Mouse (Mus musculus) forebrain, postnatal 0 days (tissue): ENCODE measurements around the gene Wwox. TPM values are rescaled to one million over a fixed set of nuclear protein-coding genes. Genes with fewer than 3 reads are reported as not detected.

Experiments
- ATAC-seq: fragments of 200-750 bp; cut with Nextera tagmentation; 2 replicates; pipeline ENCODE4 v1.8.0; 2017; ENCODE audit warnings: mild to moderate bottlenecking, moderate library complexity
- DNase-seq: peaks from one replicate; pipeline ENCODE4 v3.0.0-alpha.2; 2015
- H3K27ac ChIP-seq: fragments of 300-500 bp; sonication (generic); 2 replicates; pipeline ENCODE4 v1.5.1; 2014; ENCODE audit warnings: low read depth, mild to moderate bottlenecking, antibody characterized with exemption, low read length, moderate library complexity, mixed read lengths
- H3K27me3 ChIP-seq: fragments of 300-500 bp; sonication (generic); 2 replicates; pipeline ENCODE4 v1.6.1; 2014; ENCODE audit warnings: mild to moderate bottlenecking, low read length, mixed read lengths; ENCODE audit not compliant: insufficient read depth
- H3K36me3 ChIP-seq: fragments of 300-500 bp; sonication (generic); 2 replicates; pipeline ENCODE4 v1.6.1; 2014; ENCODE audit warnings: mild to moderate bottlenecking, moderate library complexity; ENCODE audit not compliant: insufficient read depth
- H3K4me1 ChIP-seq: fragments of 300-500 bp; sonication (generic); 2 replicates; pipeline ENCODE4 v1.6.1; 2014; ENCODE audit warnings: antibody characterized with exemption; ENCODE audit not compliant: insufficient read depth
- H3K4me2 ChIP-seq: fragments of 300-500 bp; sonication (generic); 2 replicates; pipeline ENCODE4 v1.6.1; 2014; ENCODE audit warnings: low read depth, mild to moderate bottlenecking, moderate library complexity
- H3K4me3 ChIP-seq: fragments of 300-500 bp; sonication (generic); 2 replicates; pipeline ENCODE4 v1.5.1; 2014; ENCODE audit warnings: low read depth, low read length, mixed read lengths
- H3K9ac ChIP-seq: fragments of 300-500 bp; sonication (generic); 2 replicates; pipeline ENCODE4 v1.6.1; 2014; ENCODE audit warnings: mild to moderate bottlenecking
- H3K9me3 ChIP-seq: fragments of 300-500 bp; sonication (generic); 2 replicates; pipeline ENCODE4 v1.6.1; 2016; ENCODE audit warnings: low read length
- CTCF ChIP-seq: sonication (generic); IDR thresholded peaks from 2 replicates; pipeline ENCODE4 v1.5.1; 2016; ENCODE audit warnings: antibody characterized with exemption, control low read depth, low read depth
- WGBS: fragments of 180-500 bp; shearing (Covaris S2); extraction: QIAGEN DNeasy Blood & Tissue Kit; methylation state at CpG from one replicate; pipeline ENCODE4 v1.1.7; 2014; 5-methylcytosine and 5-hydroxymethylcytosine counted together
- polyA plus RNA-seq: library from polyadenylated mRNA; unstranded; fragments of >200 nt; fragmentation: Nextera tagmentation; extraction: Ambion mirVana; gene quantifications from 2 replicates; pipeline ENCODE4 v1.2.1, GENCODE M21; 2015
- total RNA-seq: library from RNA; depleted of rRNA; stranded (reverse); fragments of >200 nt; gene quantifications from 2 replicates; pipeline ENCODE4 v1.2.3, GENCODE M21; 2014

Gene Wwox
- total and polyA plus RNA-seq, 2 experiments from 2014 or later: 13.2 to 17.3 TPM

DNA sequence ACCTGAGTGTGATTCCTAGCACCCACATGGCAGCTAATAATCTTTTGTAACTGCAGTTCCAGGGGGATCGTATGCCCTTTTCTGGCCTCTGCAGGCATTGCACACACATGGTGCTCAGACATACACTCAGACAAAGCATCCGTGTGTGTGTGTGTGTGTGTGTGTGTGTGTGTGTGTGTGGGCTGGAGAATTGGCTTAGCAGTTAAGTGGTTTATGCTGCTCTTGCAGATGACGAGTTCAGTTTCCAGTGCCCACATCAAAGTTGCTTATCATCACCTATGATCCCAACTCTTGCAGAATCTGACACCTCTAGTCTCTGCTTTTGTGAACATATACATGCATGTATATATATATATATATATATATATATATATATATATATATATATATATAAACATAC, 448.9 kb downstream of the Wwox start:
- no peak for TF ChIP-seq CTCF
- Histone ChIP-seq H3K4me1 (peaks cover 10% of the 10 kb centered on the region; the same call in 1 of the 2 replicates), H3K9me3 (no peaks in the 10 kb centered on the region), H3K36me3 (no peaks in the 10 kb centered on the region), H3K27me3 (peaks cover 8% of the 10 kb centered on the region), H3K4me2 (no peak overlapping the region), H3K9ac (no peak overlapping the region), H3K27ac (no peak overlapping the region), H3K4me3 (no peak overlapping the region)
- DNase-seq: no peak
- 93% methylated on average over 3 of the region's 3 CpGs for WGBS
- no peak for ATAC-seq

DNA sequence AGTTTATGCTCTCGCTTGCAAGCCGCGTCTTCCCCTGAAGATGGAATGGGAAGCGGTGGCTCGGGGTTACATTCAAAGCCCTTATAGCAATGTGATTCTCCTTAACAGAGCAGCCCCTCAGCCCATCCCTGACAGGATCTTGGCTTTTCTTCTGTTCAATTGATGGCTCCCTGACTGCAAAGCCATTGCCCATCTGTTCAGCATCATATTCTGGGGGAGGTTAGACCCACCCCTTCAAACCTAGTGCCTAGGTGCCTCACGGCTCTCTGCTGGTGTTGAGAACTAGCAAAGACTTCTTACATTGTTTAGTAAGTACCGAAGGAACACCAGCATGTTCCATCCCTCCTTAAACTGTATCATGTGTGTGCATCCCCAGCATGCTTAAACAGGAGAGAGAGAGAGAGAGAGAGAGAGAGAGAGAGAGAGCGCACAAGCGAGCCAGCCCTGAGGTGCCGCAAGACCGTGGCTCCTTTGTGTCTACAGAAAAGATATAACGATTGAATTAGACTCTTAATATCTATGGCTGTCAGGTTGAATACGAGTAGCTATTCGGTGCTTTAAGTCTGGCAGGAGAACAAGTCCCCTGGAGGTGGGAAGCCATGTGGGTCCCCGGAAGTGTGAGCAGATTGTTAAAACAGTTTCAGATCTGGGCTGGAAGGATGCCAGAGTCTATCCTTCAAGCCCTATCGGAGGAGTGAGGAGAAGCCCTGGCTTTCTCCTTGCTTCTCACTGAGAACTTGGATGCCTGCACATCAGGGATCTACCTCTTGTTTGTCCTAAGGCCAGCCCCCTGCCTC, 450.3 kb downstream of the Wwox start:
- no peak for TF ChIP-seq CTCF
- no peaks in the 10 kb centered on the region for H3K9me3 ChIP-seq
- peaks cover 10% of the 10 kb centered on the region; the same call in 1 of the 2 replicates for H3K4me1 ChIP-seq
- no peaks in the 10 kb centered on the region for H3K36me3 ChIP-seq
- peak; percentile 65 for DNase-seq
- ATAC-seq: peak; percentile 23; the same call in 1 of the 2 replicates
- H3K9ac ChIP-seq: no peak overlapping the region
- 36% methylated on average over 16 of the region's 16 CpGs for WGBS
- H3K27ac ChIP-seq: no peak overlapping the region
- H3K4me3 ChIP-seq: no peak overlapping the region
- H3K4me2 ChIP-seq: 0 out of 2 replicates have a peak overlapping the region, but pooled peaks have one; percentile 13
- 0 out of 2 replicates have a peak, but pooled peaks cover 3% of the 10 kb centered on the region for H3K27me3 ChIP-seq

DNA sequence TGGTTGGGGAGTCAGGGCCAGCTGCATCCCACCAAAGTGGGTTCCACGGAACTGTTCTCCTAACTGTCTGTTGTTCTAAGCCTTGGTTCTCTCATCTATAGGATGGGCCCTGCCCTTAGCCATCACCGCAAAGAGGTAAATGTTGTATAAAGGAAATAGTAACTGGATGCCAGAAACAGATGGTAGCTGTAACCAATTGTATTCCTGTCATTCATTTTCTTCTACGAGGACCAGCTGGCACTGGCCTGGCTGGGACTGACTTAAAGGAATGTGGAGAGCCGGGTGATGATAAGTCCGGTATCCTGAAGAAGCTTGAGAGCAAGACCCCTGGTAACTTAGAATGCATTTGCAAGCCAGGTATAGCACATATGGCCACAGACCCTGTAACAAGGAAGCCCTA, 451.0 kb downstream of the Wwox start:
- DNase-seq (no peak), ATAC-seq (no peak)
- 46% methylated on average over 5 of the region's 5 CpGs for WGBS
- Histone ChIP-seq H3K27me3 (peaks cover 7% of the 10 kb centered on the region; the same call in 1 of the 2 replicates), H3K27ac (no peak overlapping the region), H3K4me3 (no peak overlapping the region), H3K4me1 (peaks cover 10% of the 10 kb centered on the region; the same call in 1 of the 2 replicates), H3K4me2 (no peak overlapping the region), H3K36me3 (no peaks in the 10 kb centered on the region), H3K9me3 (no peaks in the 10 kb centered on the region), H3K9ac (no peak overlapping the region)
- no peak for TF ChIP-seq CTCF

DNA sequence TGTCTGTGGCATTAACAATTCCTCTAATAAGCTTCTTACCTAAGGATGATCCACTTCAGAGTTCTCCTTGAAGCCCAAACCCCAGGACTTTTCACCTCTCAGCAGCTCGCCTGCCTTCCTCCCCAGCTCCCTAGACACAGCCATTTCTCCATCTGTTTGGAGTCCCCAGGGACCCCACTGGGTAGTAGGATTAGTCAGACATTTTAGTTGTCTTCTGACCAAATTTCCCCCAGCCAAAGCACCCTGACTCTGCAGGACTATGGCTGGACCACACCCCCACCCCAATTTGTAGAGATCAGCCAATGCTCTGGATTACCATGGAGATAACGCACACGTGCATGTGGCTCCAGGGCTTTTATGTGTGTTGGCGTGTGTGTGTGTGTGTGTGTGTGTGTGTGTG, 451.8 kb downstream of the Wwox start:
- no peak overlapping the region for H3K27ac ChIP-seq
- no peaks in the 10 kb centered on the region for H3K36me3 ChIP-seq
- no peak overlapping the region for H3K4me3 ChIP-seq
- 62% methylated on average over 4 of the region's 4 CpGs for WGBS
- H3K27me3 ChIP-seq: peaks cover 7% of the 10 kb centered on the region; the same call in 1 of the 2 replicates
- no peak for TF ChIP-seq CTCF
- H3K9ac ChIP-seq: no peak overlapping the region
- DNase-seq (no peak), ATAC-seq (no peak)
- no peak overlapping the region for H3K4me2 ChIP-seq
- H3K9me3 ChIP-seq: no peaks in the 10 kb centered on the region
- peaks cover 10% of the 10 kb centered on the region; the same call in 1 of the 2 replicates for H3K4me1 ChIP-seq

DNA sequence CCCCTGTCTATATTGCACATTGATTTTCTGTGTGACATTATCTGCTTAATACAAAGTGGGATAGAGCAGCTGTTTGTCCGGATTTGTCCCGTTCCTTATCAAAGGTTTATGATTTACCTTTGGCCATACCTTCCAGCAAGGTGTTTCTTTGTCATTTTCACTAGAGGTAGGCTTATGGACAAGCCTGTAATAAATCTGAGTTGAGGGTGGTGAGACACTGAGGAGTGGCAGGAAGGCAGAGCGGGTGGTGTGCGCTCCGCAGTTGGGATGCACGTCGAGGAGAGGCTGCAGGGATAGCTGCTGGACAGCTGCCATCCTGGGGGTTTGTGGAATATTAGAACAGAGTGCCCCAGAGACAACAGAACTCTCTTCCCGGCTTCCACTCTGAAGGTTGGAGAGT, 458.0 kb downstream of the Wwox start:
- peaks cover 4% of the 10 kb centered on the region; the same call in 1 of the 2 replicates for H3K27me3 ChIP-seq
- ATAC-seq (no peak), DNase-seq (no peak)
- no peaks in the 10 kb centered on the region for H3K9me3 ChIP-seq
- no peaks in the 10 kb centered on the region for H3K36me3 ChIP-seq
- H3K4me1 ChIP-seq: no peaks in the 10 kb centered on the region
- no peak overlapping the region for H3K4me2 ChIP-seq
- no peak overlapping the region for H3K4me3 ChIP-seq
- H3K9ac ChIP-seq: no peak overlapping the region
- WGBS: 82% methylated on average over 8 of the region's 8 CpGs
- no peak for TF ChIP-seq CTCF
- H3K27ac ChIP-seq: no peak overlapping the region

DNA sequence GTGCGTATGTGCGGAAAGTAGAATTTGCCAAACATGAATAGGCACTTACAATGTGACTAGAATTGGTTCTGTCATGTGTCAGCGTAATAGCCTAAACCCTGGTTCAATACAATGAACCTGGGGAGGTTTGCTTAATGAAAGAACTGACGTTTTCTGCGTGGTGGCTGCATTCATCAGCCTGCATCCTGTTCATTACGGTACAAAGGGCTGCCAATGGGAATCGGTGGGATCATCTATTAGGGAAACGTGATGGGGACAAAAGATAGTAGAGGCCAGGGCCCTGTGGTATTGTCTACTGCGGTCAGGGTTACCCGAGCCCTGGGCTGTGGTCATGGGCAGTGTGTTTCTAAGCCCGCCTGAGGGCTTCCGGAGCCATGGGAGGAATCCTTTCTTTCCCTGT, 459.7 kb downstream of the Wwox start:
- H3K9ac ChIP-seq: no peak overlapping the region
- no peak overlapping the region for H3K27ac ChIP-seq
- WGBS: 12% methylated on average over 12 of the region's 12 CpGs
- H3K4me2 ChIP-seq: 0 out of 2 replicates have a peak overlapping the region, but pooled peaks have one; percentile 11
- DNase-seq (no peak), ATAC-seq (peak; percentile 50; the same call in 1 of the 2 replicates)
- no peaks in the 10 kb centered on the region for H3K36me3 ChIP-seq
- H3K4me1 ChIP-seq: no peaks in the 10 kb centered on the region
- no peaks in the 10 kb centered on the region for H3K9me3 ChIP-seq
- TF ChIP-seq CTCF: no peak
- H3K27me3 ChIP-seq: peaks cover 4% of the 10 kb centered on the region; the same call in 1 of the 2 replicates
- H3K4me3 ChIP-seq: no peak overlapping the region

DNA sequence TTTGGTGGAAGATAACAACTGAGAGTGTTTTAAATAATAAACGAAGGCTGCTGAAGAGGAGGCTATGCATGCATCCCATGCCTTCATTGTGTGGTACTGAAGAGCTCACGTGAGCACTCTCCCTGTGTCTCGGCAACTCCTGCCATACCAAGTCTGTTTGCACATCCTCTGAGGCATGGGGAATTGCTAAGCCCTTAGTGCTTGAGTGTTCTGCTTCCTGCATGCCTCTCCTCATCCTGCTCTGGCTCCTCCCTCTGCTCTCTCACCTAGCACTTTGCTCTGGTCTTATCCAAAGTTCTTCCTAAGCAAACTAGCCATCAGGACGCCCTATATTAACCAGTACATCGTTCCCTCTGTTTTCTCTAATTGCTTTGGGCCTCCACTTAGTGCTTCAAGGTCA, 463.1 kb downstream of the Wwox start:
- H3K36me3 ChIP-seq: no peaks in the 10 kb centered on the region
- ATAC-seq (no peak), DNase-seq (no peak)
- H3K4me1 ChIP-seq: no peaks in the 10 kb centered on the region
- no peak for TF ChIP-seq CTCF
- H3K9me3 ChIP-seq: no peaks in the 10 kb centered on the region
- H3K27me3 ChIP-seq: no peaks in the 10 kb centered on the region
- no peak overlapping the region for H3K27ac ChIP-seq
- no peak overlapping the region for H3K4me2 ChIP-seq
- H3K9ac ChIP-seq: no peak overlapping the region
- 88% methylated on average over 5 of the region's 5 CpGs for WGBS
- no peak overlapping the region for H3K4me3 ChIP-seq
